Mouse (Mus musculus) heart, adult 8-10 months (tissue): ENCODE results near the gene Zfp280d. TPM values are rescaled to one million over a fixed set of nuclear protein-coding genes. Genes with fewer than 3 reads are reported as not detected.

Source experiments
- total RNA-seq, 4 experiments: library from RNA; stranded (reverse); gene quantifications; 2 replicates each; pipeline ENCODE4 v1.2.4; 2022

Gene Zfp280d
- total RNA-seq, 4 experiments from 2014 or later: 13.9 to 23.0 (median 20.5) TPM

Other genes starting within 250 kb of the Zfp280d start
- 10 to 100 TPM; 27.1 to 32.1 (median 31.6) TPM for gene Tcf12, start 163.0 kb upstream of the Zfp280d start, total RNA-seq
- under 1 TPM in 3 of 4 experiments, not detected in 1; 0.12 to 0.22 (median 0.14) TPM for gene Mns1, start 163.2 kb downstream of the Zfp280d start, total RNA-seq
- gene Tex9, start 217.4 kb downstream of the Zfp280d start, total RNA-seq: 1 to 10 TPM; 2.0 to 2.6 (median 2.4) TPM